Mouse (Mus musculus) A20 (cell line): ENCODE results near the gene Iqcb1.

Experiments used
- DNase-seq: peaks from one replicate; pipeline ENCODE4 v3.0.0-alpha.2; 2011; ENCODE audit warnings: low read depth, low spot score

Gene Iqcb1

GRCm38 (mm10) chr16:36875276-36875851 lies 47.2 kb downstream of the Iqcb1 start:
- no peak for DNase-seq

- peak; percentile 62 for DNase-seq
These were observed 49.1 kb downstream of the Iqcb1 start for GRCm38 (mm10) chr16:36877316-36877715.

DNA sequence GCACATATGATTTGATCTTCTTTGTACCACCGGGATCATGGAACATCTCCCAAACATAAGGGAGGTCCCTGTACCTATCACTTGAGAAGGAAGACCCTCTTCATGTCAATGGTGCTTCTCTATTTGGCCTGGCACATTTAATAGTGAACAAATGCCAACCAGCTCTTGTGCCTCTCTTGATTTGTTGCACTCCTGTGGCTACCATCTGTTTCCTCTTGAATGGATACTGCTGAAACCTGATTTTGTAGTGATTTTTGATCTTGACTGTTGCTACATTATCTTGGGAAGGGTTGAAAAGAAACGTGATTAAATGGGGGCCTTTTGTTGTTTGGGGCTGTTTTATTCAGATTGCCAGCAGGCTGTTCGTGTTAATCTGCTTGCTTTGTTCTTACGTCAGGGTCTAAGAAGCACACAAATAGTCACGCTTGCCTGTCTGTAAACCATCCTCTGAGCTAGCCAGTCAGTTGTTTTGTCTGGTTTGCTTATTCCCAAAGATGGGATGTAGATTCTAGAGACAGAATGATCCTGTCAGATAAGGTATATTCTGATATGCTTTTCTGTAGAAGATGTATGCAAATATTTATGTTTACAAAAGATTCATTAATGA lies 54.7 kb downstream of the Iqcb1 start:
- no peak for DNase-seq

DNA sequence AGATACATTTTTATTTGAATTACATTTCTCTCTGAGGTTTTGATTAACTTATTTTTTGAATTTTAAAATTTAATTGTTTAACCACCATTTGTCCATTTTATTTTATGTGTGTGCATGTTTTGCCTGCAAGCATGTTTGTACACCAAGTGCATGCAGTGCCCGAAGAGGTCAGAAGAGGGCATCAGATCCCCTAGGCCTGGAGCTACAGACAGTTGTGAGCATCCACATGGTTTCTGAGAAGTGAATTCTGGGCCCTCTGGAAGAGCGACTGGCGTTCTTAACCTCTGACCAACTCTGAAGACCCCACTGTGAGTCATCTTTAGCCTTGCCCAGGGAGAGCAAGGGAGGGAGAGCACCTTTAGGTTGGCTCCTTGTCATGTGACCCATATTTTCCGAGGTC lies 56.7 kb downstream of the Iqcb1 start:
- DNase-seq = peak; percentile 77

GRCm38 (mm10) chr16:36885912-36886311 lies 57.7 kb downstream of the Iqcb1 start:
- no peak for DNase-seq

GRCm38 (mm10) chr16:36887546-36887945 lies 59.4 kb downstream of the Iqcb1 start:
- no peak for DNase-seq

DNA sequence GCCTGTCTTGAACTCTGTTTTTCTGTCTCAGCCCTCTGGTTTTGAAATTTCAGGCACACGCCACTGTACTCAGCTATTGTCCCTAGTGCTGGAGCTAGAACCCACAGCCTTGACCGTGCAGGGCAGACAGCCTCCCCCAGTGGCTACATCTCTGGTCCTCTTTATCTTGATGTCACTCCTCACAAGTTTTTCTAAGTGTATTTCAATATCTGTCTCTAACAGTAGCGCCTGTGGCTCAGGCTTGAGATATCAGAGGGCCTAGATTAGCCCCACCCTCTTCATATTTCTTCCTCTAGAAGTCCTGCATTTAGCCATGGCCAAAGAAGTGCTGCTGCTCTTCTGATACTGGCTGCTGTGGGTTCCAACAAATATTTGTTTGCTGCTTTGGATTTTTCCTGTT lies 62.4 kb downstream of the Iqcb1 start:
- DNase-seq = no peak

DNA sequence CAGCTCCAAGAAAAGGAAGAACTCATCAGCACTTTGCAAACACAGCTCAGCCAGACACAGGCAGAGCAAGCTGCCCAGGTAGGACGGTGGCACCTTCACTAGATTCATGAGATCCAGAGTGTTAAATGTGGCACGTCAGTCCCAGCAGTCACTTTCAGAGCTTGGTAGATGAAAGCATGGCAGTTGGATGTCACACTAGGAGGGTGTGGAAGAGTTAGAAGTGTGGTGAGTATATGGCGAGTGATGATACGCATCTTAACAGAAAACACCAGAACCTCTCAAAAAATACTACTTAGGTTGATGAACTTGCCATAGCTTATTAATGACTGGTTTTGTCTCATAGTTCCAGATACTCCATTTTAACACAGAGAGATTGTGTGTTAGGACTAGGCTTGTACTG lies 63.2 kb downstream of the Iqcb1 start:
- no peak for DNase-seq

DNA sequence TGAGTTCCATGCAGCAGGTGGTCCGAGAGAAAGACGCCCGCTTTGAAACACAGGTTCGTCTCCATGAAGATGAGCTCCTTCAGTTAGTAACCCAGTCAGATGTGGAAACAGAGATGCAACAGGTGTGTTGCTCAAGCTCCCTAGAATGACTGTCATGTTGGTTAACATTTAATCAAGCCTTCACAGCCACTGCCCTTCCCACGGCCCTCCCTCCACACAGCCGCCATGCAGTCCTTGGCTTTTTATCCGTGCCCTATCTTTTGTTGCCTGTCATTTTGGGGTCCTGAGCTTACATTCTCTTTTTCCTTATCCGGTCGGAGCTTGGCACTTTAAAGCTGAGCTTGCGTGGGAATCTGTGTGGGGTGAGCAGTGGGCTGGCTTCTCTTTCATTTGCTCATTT lies 65.1 kb downstream of the Iqcb1 start:
- DNase-seq = no peak

DNA sequence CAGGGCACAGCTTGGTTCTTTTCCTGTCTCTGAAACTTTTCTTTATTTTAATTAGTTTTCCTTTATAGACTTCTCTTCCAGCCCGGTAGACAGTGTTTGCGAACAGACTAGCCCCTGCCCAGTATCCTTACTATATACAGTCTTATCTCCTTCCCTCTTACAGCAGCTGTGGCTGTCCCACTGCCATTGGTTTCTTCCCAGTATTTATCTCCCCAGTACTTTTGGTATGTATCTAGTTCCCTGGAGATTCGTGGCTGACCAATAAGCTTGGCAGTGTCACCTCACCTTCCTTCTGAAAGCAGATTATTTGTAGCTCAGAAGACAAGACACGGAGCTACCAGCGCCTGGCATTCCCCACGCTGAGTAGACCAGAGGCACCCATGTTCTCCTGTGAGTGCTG lies 68.5 kb downstream of the Iqcb1 start:
- no peak for DNase-seq

DNA sequence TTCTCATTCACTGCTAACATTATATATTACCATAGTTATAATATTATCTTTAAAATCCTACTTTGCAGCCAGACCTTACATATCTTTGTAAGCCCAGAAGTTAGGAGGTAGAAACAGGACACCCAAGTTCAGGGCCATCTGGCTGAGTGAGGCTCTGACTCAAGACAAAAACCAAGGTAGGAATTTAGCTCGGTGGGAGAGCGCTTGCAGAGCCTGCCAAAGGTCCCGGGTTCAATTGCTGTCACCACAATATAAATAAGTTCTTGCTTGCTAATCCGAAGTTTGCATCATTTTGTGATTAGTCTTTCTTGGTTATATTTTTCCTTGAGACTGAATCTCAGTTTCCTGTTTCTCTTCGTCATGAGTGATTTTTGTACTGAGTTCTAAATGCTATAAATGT lies 75.0 kb downstream of the Iqcb1 start:
- DNase-seq = no peak

- peak; percentile 64 for DNase-seq
These were observed 83.7 kb downstream of the Iqcb1 start for GRCm38 (mm10) chr16:36911909-36912308.

DNA sequence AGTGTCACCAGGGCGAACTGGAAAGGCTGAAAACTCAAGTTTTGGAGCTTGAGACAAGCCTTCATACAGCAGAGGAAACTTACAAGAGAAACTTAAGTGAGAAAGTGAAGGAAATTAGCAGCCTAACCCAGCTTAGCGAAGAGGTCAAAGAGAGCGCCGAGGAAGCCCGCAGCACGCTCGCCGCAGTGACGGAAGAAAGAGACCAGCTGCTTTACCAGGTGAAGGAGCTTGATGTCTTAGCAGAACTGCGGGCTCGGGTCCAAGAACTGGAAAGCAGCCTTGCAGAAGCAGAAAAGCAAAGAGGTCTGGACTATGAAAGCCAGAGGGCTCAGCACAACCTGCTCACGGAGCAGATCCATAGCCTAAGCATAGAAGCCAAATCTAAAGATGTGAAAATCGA lies 84.1 kb downstream of the Iqcb1 start:
- no peak for DNase-seq

DNA sequence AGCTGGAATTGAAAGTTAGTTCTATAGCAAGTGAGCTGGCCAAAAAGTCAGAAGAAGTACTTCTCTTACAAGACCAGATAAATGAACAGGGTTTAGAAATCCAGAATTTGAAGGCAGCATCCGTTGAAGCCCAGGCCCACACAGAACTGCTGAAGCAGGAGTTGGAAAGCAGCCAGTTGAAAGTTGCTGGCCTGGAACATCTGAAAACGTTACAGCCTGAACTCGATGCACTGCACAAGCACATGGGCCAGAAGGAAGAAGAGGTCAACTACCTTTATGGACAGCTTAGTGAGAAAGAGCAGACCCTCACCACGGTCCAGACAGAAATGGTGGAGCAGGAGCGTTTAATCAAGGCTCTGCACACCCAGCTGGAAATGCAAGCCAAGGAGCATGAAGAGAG lies 86.0 kb downstream of the Iqcb1 start:
- DNase-seq = no peak

GRCm38 (mm10) chr16:36918505-36918904 lies 90.3 kb downstream of the Iqcb1 start:
- no peak for DNase-seq

- peak; percentile 34 for DNase-seq
These were observed 92.2 kb downstream of the Iqcb1 start for GRCm38 (mm10) chr16:36920410-36920809.

DNA sequence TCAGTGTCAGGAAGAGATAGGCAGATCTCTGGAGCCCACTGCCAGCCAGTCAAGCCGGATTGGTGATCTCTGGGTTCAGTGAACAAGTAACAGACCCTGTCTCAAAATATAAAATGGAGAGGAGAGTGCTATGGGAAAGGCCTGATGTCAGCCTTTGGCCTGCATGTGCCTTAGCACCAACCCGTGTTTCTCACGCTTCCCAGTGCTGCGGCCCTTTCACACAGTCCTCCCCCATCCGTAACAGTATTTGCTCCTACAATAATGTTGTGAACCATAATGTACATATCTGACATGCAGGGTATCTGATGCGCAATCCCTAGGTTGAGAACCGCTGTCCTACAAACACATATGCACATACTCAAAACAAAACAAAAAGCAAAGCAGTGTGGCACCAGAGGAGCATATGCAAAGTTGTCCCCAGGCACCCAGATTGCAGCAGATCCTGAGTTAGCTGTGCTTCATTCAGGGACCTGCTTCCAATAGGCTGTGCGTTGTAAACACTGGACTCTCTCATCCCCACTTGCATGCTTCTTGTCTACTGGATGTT lies 93.0 kb downstream of the Iqcb1 start:
- DNase-seq = peak; percentile 47

GRCm38 (mm10) chr16:36921980-36922379 lies 93.8 kb downstream of the Iqcb1 start:
- no peak for DNase-seq
